Mouse (Mus musculus): ENCODE results near the gene Ascl5. TPM values are rescaled to one million over a fixed set of nuclear protein-coding genes. Genes with fewer than 3 reads are reported as not detected.

Ascl5 gene
- not detected in 2 replicates for polyA plus RNA-seq (2015; fragmentation: Nextera tagmentation; extraction: Ambion mirVana)

DNA sequence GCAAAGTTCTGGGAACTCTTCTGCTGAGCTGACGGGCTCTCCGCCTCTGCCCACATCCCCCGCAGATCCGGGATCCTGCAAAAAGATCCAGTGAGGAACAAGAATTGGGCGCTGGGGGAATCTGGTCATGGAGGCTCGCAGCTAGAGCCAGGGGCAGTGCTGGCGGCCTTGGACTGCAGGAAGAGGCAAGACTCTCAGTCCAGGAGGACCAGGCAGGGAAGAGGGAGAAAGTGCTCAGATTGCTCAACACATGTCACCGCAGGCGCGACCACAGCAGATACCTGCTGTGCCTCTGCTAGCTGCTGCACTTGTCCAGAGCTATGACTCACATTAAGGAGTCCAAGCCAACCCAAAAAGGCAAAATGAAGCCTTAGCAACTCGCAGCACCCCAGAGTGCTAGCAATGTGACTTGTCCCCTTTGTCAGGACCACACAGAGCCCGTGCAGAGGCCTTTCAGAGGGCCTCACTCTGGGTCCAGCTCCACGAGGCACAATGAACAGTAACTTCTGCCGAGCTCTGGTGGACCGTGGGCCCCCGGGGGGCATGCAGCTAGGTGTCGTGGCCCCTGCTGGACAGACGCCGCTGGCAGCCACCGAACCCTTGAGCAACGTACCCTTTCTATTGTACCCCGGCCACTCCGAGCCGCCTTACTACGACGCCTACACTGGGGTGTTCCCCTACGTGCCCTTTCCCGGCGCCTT lies at the start of gene Ascl5:
Gene Ascl5, plus strand, starts transcription at position 493 of the 701 bp plus-strand sequence.

DNA sequence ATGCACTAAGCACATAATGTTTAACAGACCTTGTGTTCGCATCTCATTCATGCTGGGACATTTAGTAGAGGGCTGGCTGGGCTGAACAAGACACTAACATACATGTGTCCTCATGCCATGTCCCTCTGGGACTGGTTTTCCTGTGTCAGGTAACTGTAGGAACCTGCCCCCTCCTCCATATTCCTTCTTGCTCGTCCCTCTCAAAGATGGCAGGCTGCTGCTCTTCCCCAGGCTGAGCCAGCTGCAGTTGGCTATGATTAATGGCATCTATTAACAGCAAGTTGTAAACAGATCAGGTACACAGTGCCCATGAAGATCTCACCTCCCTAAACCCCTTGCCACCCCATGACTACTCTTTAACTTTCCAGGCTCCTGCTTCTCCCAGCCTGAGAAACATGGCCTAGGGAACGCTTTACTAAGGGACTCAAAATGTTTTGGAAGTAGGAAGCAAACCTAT lies 44.3 kb upstream of the Ascl5 start, which contains the start of gene Igfn1:
Gene Igfn1, minus strand, starts transcription at position 51 of the 457 bp plus-strand sequence.

GRCm38 (mm10) chr1:136007211-136008158 lies 43.1 kb upstream of the Ascl5 start, which contains the start of gene Tmem9:
Gene Tmem9 (plus strand): TSS chr1:136008150.

GRCm38 (mm10) chr1:136052547-136052946 lies 1.9 kb downstream of the Ascl5 start, which contains the start of gene Cacna1s:
Gene Cacna1s (plus strand): TSS chr1:136052750.

Other genes starting within 250 kb of the Ascl5 start
- 1.8 and 2.1 TPM in 2 replicates for gene Lad1, start 232.2 kb upstream of the Ascl5 start, polyA plus RNA-seq (2015; fragmentation: Nextera tagmentation; extraction: Ambion mirVana)
- 6.5 and 20.7 TPM in 2 replicates for gene Tnnt2, start 214.4 kb upstream of the Ascl5 start, polyA plus RNA-seq (2015; fragmentation: Nextera tagmentation; extraction: Ambion mirVana)
- gene Pkp1, start 131.6 kb upstream of the Ascl5 start, polyA plus RNA-seq (2015; fragmentation: Nextera tagmentation; extraction: Ambion mirVana), result 0.08 and 0.13 TPM in 2 replicates
- 0.14 and 0.20 TPM in 2 replicates for gene Igfn1, start 44.5 kb upstream of the Ascl5 start, polyA plus RNA-seq (2015; fragmentation: Nextera tagmentation; extraction: Ambion mirVana)
- gene Tmem9, start 42.7 kb upstream of the Ascl5 start, polyA plus RNA-seq (2015; fragmentation: Nextera tagmentation; extraction: Ambion mirVana), result 178 and 195 TPM in 2 replicates
- 0.09 and 1.3 TPM in 2 replicates for gene Cacna1s, start 1.9 kb downstream of the Ascl5 start, polyA plus RNA-seq (2015; fragmentation: Nextera tagmentation; extraction: Ambion mirVana)
- gene Kif21b, start 80.6 kb downstream of the Ascl5 start, polyA plus RNA-seq (2015; fragmentation: Nextera tagmentation; extraction: Ambion mirVana), result 0.54 and 0.90 TPM in 2 replicates
- not detected in 2 replicates for gene Mroh3, start 162.0 kb downstream of the Ascl5 start, polyA plus RNA-seq (2015; fragmentation: Nextera tagmentation; extraction: Ambion mirVana)
- gene Inava, start 183.5 kb downstream of the Ascl5 start, polyA plus RNA-seq (2015; fragmentation: Nextera tagmentation; extraction: Ambion mirVana), result 0.11 and 0.76 TPM in 2 replicates
- not detected in 2 replicates for gene Gpr25, start 210.1 kb downstream of the Ascl5 start, polyA plus RNA-seq (2015; fragmentation: Nextera tagmentation; extraction: Ambion mirVana)

Data from adrenal gland, postnatal 0 days (tissue).